Mouse (Mus musculus) hematopoietic multipotent progenitor cell, adult 10-12 weeks (in vitro differentiated cells): Measurements from ENCODE around the gene Map3k12. TPM values are rescaled to one million over a fixed set of nuclear protein-coding genes. Genes with fewer than 3 reads are reported as not detected.

ENCODE experiments used
- polyA plus RNA-seq: library from polyadenylated mRNA; stranded (reverse); fragments of >175 nt; gene quantifications from 2 replicates; pipeline ENCODE4 v1.2.3, GENCODE M21; 2012; ENCODE audit warnings: low replicate concordance

Map3k12 gene
- polyA plus RNA-seq, result 1.7 and 3.3 TPM in 2 replicates

GRCm38 (mm10) chr15:102516728-102517404 lies at the start of gene Map3k12:
TSS of gene Map3k12 (minus strand) at chr15:102517064.

GRCm38 (mm10) chr15:102524892-102525485 lies 8.1 kb upstream of the Map3k12 start, which contains the start of gene Npff:
TSS of gene Npff (minus strand) at chr15:102524942.

GRCm38 (mm10) chr15:102517976-102518858 lies 1.4 kb upstream of the Map3k12 start, which contains the start of gene Tarbp2:
TSS of gene Tarbp2 (plus strand) at chr15:102518192.

GRCm38 (mm10) chr15:102503447-102503846 lies 13.4 kb downstream of the Map3k12 start, which contains the start of gene Gm10337:
TSS of gene Gm10337 (plus strand) at chr15:102503722.

GRCm38 (mm10) chr15:102470183-102470604 lies 46.7 kb downstream of the Map3k12 start, which contains the start of gene Pcbp2:
TSS of gene Pcbp2 (plus strand) at chr15:102470539.

GRCm38 (mm10) chr15:102458904-102459317 lies 58.0 kb downstream of the Map3k12 start, which contains the start of gene Prr13:
TSS of gene Prr13 (plus strand) at chr15:102459028.

Other genes starting within 250 kb of the Map3k12 start
- gene Gm9918, start 246.5 kb downstream of the Map3k12 start, polyA plus RNA-seq, result 0.07 TPM in 1 of 2 replicates, not detected in the other
- 64.6 and 64.7 TPM in 2 replicates for gene Mfsd5, start 237.6 kb downstream of the Map3k12 start, polyA plus RNA-seq
- 2.9 and 6.9 TPM in 2 replicates for gene Espl1, start 220.8 kb downstream of the Map3k12 start, polyA plus RNA-seq
- 15.0 and 71.0 TPM in 2 replicates for gene Pfdn5, start 190.9 kb downstream of the Map3k12 start, polyA plus RNA-seq
- gene Myg1, start 185.4 kb downstream of the Map3k12 start, polyA plus RNA-seq, result 20.9 and 82.7 TPM in 2 replicates
- gene Aaas, start 166.3 kb downstream of the Map3k12 start, polyA plus RNA-seq, result 28.1 and 59.8 TPM in 2 replicates
- gene Sp7, start 149.9 kb downstream of the Map3k12 start, polyA plus RNA-seq, result not detected in 2 replicates
- 11.4 and 48.9 TPM in 2 replicates for gene Sp1, start 110.9 kb downstream of the Map3k12 start, polyA plus RNA-seq
- 0.81 and 1.1 TPM in 2 replicates for gene Amhr2, start 71.7 kb downstream of the Map3k12 start, polyA plus RNA-seq
- 110 and 542 TPM in 2 replicates for gene Prr13, start 58.0 kb downstream of the Map3k12 start, polyA plus RNA-seq
- 125 and 498 TPM in 2 replicates for gene Pcbp2, start 46.5 kb downstream of the Map3k12 start, polyA plus RNA-seq
- gene Gm10337, start 13.3 kb downstream of the Map3k12 start, polyA plus RNA-seq, result not detected in 2 replicates
- gene Tarbp2, start 1.1 kb upstream of the Map3k12 start, polyA plus RNA-seq, result 54.5 and 62.8 TPM in 2 replicates
- 3.1 and 5.3 TPM in 2 replicates for gene Npff, start 7.9 kb upstream of the Map3k12 start, polyA plus RNA-seq
- not detected in 2 replicates for gene Gm28047, start 108.0 kb upstream of the Map3k12 start, polyA plus RNA-seq
- 30.7 and 31.3 TPM in 2 replicates for gene Atf7, start 108.4 kb upstream of the Map3k12 start, polyA plus RNA-seq
- gene Atp5g2, start 155.3 kb upstream of the Map3k12 start, polyA plus RNA-seq, result 17.5 and 184 TPM in 2 replicates
- 53.8 and 56.9 TPM in 2 replicates for gene Calcoco1, start 205.1 kb upstream of the Map3k12 start, polyA plus RNA-seq